Mouse (Mus musculus) layer of hippocampus, postnatal 14 days (tissue): ENCODE measurements around the gene Ube2j1. TPM values are rescaled to one million over a fixed set of nuclear protein-coding genes. Genes with fewer than 3 reads are reported as not detected.

Experiments
- DNase-seq, 2 experiments: peaks; one replicate each; pipeline ENCODE4 v3.0.0; 2021 to 2022; ENCODE audit warnings: low spot score in 2 of 2, mixed read lengths in 1 of 2
- total RNA-seq, 2 experiments: library from RNA; stranded (reverse); gene quantifications; 2 replicates each; pipeline ENCODE4 v1.2.3; 2021

The Ube2j1 gene
- total RNA-seq, 2 experiments from 2014 or later: 104 to 112 TPM

DNA sequence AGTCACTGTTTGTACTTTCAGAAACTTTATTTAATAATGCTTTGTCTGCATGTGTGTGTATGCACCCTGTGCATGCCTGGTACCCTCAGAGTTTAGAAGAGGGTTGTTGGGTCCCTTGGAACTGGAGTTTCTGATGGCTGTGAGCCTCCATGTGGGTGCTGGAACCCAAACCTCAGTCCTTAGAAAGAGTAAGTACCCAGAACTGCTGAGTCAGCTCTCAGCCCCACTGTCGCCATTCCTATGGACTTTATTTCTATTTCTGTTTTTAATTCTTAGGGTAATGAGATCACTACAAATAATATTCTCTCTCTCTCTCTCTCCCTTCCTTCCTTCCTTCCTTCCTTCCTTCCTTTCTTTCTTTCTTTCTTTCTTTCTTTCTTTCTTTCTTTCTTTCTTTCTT is 21.1 kb upstream of the Ube2j1 start:
- no peak for DNase-seq

DNA sequence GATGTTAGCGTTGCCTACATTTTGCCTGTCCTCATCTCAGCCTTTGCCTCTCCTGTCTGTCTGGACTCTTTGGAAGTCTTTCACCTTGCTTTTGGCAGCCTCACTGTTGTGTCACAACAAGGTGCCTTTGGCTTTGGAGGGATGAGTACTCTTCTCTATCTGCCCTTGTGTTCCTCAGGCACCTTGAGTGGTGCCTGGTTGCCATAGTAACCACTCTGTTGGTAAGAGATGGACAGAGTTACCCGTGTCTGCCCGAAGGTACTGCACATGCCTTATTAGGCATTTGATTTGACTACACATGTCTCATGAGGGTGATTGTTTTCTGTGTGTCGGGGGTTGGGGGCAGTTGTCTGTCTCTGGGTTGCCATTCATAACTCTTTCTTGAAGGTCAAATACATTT is 18.7 kb upstream of the Ube2j1 start:
- DNase-seq: no peak

DNA sequence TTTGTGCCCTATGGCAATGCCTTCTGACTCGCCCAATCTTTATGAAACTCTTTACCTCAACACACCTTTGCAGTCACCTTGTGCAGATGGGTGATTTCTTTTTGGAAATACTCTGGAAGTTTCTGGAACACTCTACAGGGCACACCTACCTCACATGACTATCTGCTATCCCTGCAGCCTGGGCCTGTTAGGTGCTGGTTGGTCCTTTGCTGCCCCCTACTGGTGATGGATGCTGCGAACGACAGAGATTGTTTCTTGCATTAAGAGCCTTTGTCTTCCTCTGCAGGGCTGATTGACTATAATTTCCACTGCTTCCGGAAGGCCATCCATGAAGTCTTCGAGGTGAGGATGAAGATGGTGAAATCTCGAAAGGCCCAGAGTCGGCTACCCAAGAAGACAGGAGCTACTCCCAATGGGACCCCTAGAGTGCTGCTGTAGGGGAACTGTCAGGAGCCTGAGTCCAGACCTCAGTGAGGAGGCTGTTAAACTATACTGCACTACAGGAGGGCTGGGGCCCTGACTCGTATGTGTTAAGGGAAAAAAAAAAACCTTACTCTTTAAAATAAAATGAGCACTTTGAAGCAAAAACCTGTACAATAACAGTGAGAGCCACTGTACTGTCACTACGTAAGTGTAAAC is 12.7 kb upstream of the Ube2j1 start:
- peak; percentile 83 to 92 for DNase-seq

DNA sequence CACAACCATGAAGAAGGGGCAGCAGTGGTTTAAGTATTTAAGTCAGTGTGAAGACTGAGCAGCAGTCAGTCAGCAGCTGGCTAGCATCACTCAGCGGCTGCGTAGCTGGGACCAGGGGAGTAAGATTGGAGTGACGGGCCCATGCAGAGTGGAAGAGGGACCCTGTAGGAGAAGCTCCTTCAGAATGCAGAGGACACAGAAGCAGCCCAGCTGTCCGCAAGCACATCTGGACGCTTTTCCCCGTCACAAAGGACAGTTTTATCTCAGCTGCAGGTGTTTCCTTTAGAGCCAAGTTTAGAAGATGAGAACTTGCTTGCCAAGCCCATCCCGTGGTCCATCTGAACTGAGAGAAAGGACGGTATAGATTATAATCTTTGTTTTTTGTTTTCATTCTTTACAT is 6.8 kb upstream of the Ube2j1 start:
- no peak for DNase-seq

DNA sequence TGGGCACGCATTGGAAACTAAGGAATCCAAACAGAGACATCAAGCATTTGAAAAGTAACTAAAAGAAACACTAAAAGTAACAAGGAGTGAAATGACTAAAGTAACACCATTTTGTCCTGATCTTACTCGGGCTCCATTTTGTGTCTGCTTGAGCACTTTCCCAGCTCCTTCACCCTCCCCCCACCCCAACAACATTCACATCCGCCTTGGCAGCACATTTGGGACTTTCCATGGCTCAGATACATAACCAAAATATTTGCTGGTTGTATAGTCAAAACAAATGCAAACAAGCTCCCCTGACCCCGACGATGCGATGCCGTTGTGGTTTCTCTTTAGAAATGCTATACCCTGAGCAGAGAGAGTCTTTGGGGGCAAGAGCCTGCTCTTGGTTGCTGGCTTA is 2.1 kb upstream of the Ube2j1 start:
- no peak for DNase-seq

DNA sequence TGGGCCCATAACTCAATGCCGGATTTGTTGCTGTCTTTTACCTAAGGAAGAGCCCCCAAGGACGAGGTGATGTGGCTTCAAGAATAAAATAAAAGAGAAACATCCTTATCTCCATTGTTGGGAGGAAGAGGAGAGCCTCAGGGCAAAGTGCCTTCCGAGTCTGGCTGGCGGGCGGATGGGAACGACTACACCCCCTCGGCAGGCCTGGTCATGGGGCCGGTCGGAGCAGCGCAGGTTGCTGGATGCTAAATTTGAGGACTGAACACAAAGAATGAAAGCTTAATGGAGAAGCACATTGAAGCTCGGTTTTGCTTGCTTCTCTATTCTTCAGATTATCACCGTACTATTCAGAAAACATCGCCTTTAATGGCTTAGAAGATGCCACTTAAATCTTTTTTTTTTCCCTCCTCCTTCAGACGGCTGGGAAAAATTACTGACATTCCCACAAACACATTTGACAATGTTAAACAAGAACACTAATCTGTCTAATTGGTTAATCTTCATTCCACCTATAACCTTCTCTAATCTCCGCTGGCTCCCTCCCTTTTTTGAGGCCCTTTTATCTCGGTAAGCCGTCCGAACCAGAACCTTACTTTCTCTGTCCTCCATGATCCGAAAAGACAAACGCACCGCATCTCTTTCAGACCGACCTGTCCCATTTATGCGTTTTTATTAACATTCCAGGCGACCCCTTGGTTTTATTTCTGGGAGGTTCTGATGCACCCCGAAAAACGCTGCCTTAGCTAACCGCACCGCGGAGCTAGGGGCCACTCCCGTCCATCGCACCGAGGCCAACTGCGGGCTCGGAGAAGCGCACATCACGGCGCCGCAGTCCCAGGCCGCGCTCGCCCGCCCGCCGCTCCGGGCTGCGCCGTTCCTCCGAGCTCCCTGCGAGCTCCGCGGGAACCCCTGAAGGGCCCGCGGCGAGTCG is 687 bp upstream of the Ube2j1 start:
- peak in 1 of 2 experiments; percentile 60 for DNase-seq

DNA sequence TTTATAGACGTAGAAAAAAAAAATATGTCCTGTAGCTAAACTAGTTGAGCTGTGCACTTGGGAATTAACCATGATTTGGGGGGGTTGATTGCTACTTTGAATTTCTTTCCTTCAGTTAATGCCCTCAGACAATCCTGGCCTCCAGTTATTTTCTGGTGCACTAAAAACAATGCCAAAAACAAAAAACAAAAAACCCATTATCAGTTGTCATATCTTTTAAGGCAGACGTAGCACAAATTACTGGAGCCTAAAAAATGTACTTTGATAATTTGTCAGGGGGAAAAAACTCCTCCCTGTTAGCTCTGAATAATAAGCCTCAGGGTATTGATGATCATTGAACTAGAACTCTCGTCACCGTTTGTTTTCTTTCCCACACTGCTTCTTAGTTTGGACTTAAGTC is 829 bp downstream of the Ube2j1 start:
- no peak for DNase-seq

DNA sequence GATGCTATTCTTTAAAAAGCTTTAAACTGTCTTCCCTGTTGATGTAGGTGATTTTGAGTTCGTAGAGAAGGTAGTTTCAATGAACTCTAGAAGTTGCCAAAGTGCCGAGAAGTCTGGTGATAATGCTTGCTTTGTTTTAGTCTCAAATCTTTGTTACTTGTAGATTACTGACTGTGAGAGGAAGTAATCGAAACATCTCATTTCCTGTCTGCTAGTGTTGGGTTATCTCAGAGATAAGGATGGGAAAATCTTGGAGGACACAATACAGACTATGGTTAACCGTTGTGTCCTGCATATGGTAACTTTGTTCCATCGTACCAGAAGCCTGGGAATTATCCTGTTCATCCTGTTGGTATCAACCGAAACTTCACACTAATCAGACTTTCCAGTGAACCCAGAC is 2.3 kb downstream of the Ube2j1 start:
- no peak for DNase-seq

DNA sequence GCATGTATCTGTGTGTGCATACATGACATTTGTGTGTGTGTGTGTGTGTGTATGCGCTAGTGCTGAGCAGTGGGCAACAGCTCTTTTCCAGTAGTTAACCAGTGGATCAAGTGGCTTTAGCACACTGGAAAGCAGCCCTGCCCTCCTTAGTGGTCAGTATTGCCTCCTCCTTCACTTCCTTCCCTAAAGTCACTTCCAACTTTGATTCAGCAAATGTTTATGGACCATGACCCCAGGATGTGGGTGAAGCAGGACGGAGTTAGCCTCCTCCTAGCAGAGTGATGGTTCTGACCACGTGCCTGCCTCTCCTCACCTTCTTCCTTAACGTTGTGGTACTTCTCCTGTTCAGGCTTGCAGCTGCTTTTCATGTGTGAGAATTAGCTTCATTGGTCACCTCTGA is 8.6 kb downstream of the Ube2j1 start:
- no peak for DNase-seq

DNA sequence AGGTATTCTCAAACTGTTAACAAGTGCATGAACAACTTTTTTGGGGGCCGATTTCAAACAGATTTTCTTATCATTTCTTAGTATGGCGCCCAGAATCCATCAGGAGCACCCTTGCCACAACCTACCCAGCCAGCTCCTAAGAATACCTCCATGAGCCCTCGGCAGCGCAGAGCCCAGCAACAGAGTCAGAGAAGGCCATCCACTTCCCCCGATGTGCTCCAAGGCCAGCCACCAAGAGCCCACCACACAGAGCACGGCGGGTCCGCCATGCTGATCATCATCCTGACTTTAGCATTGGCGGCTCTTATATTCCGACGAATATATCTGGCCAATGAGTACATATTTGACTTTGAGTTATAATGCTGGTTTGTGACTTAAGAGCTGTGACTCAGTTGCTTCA is 18.4 kb downstream of the Ube2j1 start:
- no peak for DNase-seq

DNA sequence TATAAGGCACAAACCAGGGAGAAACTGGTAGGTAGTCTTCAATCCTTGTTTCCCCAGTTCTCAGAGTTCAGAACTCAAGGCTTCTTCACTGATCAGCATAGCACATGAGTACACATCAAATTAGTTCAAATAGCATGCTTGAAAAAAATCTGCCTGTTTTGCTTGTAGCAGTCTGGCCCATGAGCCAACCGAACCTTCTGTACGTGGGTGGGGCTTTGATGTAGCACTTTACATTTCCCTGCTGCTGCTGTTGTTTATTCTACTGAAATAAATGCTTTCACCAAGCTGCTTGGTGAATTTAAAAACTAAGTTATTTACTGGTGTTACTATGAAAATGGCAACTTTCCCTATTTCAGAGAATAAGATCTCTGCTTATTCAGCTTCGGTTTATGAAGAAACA is 20.8 kb downstream of the Ube2j1 start:
- peak in 1 of 2 experiments; percentile 51 for DNase-seq

DNA sequence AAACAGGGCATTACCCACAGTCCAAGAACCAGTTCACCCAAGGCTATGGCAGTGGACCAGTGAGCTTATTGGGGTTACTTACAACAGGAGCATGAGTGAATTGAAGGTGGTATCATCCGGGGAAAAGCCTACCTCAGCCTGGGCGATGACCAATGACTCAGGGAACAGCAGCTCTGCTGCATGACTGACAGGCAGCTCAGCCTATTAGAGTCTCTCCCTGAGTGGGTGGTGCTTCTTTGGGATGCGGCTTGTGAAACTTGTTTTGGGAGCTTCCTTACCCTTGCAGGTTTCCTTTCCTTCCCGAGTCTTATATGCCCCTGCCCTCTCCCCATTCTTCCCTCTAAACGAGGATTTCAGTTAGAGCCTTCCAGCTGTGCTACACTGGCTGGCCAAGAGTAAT is 21.4 kb downstream of the Ube2j1 start:
- DNase-seq: no peak

DNA sequence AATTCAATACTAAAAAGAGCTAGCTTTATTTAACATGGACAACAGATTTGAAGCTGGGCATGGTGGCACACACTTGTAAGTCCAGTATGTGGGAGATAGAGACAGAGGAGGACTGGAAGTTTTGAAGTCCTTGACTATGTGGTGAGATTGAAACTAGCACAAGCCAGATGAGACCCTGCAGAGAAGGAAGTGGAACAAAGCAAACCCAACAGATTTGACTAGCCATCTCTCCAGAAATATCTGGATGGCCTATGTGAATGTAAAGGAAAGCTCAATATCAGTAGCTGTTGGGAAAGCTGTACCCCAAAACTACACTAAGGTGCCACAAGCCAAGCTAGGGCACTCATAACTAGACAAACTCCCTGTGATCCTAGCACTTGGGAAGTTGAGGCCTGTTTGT is 23.2 kb downstream of the Ube2j1 start:
- DNase-seq: no peak

DNA sequence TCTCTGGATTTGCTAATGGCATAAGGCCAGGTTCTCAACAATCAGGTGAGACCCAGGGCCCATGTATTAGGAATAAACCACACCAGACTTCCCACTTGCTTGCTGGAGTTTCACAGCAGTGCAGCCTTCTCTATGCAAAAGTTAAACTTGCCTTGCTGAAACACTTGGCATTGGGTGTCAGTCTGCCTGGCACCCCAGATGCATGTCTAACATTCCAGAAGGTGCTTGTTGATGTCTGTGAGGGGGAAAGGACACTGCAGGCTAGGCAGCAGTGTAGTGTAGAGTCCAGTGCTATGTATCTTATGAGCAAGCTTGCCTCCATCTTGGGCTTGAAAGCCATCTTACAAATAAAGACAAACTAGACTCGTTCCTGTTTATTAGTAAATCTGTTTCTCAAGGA is 25.1 kb downstream of the Ube2j1 start:
- DNase-seq: no peak

DNA sequence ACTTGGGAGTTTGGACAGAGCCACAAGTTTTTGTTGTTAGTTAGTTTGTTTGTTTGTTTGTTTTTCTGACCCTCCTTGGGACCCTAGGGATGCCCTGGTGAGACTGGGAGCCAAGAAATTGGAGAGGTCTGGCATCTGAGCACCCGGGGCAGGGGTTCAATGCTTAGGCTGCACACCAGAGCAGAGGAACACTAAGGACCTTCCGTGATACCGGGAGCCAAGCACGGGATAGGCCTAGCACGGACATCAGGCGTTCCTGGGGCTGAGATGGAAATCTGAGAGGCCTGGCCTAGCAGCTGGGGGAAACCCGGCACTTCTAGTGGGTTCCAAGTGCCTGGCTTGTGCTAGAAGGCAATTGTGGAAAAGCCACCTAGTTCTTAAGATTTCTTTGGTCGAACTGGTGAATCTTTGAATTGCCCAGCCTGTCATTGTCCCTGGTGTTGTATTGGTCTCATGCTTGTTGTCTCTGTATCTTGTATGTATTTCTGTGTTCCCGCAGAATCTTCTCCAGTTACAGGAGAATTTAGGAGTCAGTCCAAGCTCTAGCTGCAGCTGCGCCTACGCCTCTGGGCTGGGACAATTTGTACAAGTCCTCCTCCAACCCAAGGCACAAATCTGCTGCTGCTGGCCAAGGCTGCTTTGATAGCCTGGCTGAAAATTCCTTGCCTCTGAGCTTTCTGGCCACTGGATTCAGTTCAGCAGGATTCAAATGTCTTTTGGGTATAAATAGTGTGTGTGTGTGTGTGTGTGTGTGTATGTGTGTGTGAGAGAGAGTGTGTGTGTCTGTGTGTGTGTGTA is 26.9 kb downstream of the Ube2j1 start:
- peak; percentile 12 to 60 for DNase-seq

DNA sequence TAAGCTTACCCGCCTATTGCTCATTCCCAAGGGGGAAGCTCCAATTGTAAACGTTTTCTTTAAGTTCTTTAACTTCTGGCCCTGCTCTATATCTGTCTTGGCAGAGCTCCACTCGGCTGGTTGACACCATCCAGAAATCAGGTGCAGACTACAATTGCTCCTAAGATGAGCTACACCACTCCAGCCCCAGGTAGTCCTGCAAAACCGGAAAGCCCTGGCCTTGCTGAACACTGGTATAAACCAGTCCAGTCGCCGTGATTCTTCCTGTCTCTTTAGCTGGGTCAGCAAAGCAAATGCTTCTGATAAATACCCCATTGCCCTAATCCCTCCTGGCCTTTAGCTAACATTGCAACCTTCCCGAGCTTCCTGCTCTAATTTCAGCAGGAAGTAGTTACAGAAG is 29.9 kb downstream of the Ube2j1 start:
- DNase-seq: no peak

DNA sequence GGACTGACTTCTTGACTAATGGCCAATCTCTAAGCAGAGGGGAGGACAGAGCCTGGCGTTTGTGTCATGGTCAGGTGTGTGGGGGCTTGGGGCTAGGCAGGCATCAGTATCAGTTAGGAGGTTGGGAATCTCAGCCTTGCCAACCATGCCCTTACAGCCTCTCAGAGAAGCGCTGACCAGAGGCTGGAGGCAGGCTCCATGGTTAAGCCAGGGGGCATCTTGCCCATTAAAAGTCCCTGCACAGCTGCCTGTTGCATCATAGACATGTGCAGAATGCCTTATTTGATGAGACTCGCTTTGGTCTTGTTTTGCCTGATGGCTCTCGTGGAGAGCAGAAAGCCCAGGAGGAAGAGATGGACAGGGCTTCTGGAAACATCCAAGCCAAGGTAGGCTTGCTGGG is 31.8 kb downstream of the Ube2j1 start, which contains the start of gene Gabrr2:
TSS of gene Gabrr2 (plus strand) at position 19 of the 400 bp plus-strand sequence.
- no peak for DNase-seq

DNA sequence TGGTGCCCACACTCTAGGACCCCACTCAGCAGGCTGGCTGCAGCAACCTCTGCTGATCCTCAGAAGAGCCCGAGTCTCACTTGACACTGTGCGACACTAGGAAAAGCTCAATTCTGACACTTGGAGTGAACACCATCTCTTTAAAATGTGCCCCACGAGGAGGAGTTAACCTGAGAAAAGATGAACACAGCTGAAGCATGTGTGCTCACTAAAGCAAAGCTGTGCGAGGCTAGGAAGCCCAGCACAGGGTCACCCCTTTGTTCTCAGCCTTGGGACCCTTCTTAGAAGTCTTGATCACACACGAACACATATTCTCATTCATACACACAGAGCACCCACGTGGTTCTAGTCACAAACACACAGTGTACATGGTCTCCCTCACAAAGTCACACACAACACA is 33.8 kb downstream of the Ube2j1 start:
- no peak for DNase-seq

DNA sequence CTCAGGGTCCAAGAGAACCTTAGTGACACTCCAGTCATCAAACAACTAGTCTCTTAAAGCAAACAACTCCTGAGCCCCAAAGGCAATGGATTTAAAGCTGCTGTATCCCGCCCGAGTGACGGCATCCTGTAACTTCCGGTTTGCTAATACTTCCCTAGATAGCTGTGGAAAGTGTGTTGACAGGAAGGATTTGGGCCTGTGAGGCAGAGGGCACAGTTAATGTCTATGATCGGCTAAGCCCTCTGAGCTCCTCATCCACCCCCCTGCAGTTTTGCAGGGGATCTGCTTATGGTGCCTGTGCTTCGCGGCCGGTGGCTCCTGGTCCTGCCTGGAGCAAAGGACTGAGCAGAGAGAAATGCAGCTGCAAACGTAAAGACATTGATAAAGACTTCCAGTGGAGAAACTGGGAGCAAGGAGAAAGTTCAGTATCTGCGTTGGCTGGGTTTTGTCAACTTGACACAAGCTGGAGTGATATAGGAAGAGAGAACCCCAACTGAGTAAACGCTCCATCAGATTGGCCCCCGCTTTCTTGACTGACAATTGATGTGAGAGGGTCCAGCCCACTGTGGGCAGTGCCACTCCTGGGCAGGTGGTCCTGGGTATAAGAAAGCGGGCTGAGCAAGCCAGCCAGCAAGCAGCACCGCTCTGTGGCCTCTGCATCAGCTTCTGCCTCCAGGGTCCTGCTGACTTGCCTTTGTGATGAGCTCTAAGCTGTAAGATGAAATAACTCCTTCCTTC is 35.2 kb downstream of the Ube2j1 start:
- DNase-seq: no peak

DNA sequence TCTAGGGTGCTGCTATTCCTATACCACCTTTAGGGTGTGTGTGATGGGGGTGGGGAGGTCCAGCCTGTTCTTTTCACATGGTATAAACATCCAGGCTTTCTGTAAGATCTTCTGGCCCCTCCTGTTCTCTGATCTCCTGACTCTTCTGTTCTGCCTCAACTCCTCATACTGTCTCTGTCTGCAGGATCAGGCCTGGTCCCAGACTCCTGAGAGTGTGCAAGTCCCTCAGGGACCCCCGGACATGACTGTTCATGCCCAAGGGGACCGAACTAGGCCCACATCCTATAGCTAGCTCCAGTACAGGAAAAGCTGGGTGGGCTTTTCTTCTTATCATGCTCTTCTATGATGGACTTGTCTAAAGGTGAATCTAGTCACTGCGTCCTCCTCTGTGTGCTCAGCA is 36.1 kb downstream of the Ube2j1 start:
- no peak for DNase-seq

DNA sequence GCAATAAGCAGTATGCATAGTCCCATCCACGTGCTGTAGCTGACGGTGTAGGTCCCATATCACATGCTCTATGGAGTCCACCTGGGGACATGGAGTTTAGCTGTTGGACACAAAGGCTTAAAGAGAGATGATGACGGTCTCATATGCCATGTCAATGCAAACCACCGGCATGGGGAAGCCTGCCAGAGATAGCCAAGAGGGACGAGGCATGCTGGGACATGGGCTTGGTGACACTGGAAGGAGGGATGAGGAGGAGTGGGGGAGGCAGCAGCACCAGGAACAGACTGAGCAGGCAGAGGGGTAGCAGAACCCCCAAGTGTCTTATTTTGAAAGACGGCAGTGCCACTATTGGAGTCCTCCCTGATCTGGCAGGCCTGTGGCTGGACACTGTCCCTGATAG is 36.6 kb downstream of the Ube2j1 start:
- no peak for DNase-seq
